Mouse (Mus musculus): ENCODE measurements at regions not wholly inside any gene's neighbourhood (a gene's known extent, or its start where the extent isn't known, plus 50 kb on each side); places are given as distances from the start of the nearest gene placed in this dataset.

DNA sequence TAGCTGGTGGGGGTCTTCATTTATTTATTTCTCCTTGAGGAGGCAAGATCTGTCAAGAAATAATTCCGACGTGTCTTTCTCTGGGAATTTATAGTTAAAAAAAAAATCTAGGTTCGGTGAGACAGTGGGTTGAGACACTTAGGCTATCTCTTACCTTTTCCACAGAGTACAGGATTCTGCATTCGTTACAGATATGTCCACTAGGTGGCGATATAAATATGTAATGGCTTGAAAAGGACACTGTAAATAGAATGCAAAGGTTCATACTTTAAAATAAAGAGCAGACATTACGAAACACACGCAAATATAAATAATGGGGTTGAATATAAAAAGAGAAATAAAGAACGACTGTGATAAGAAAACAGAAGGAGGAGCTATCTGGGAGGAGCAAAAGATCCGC lies 517.5 kb downstream of the Cps1 start:
- peak; percentile 3 to 4 for DNase-seq

DNA sequence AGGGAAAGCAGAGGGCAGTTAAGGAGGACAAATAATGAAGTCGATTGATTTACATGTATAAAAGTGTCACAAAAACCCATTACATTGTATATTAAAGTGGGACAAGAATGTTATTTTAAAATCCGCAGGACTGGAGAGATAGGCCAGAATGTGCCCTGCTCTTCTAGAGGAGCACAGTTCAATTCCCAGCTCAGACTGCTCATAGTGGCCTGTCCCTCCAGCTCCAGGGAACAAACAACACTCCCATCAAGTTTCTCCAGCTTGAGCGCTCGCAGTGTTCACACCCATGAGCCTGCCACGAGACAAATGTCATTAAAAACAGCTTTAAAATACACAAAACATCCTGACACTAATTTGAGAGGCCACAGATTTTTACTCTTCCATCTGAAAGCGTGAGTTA lies 517.9 kb downstream of the Cps1 start:
- no peak for DNase-seq

DNA sequence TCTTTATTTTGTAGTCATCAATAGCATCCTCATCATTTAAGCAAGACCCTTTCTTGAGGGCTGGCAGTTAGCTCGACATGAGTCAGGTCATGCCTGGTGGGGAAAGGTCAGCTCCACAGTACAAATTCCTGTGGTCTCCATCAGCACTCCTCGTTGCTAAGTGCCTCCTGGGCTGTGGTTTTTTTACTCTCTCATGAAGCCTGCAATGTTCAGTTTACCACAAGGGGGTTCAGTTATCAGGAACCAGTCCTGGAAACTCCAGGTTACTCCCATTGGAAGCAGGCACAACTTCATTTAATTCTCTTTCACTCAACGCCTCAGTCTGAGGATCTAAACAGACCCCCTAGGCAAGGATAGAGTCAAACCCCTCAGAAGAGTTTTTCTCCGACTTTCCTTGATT lies 520.8 kb downstream of the Cps1 start:
- DNase-seq, result no peak
